Mouse (Mus musculus) brain, embryonic 18.5 days (tissue): Measurements from ENCODE around the gene Tmco2.
"Not testable (repeated sequence)": the region's sequence is repeated elsewhere in the genome, so short reads cannot be mapped to it uniquely, and the experiment has no call there.

ENCODE experiments used
- DNase-seq: peaks from one replicate; pipeline ENCODE4 v3.0.0-alpha.2; 2012; ENCODE audit warnings: low read depth, low spot score

The Tmco2 gene

GRCm38 (mm10) chr4:121109126-121109525 is at the start of gene Tmco2:
Gene Tmco2, minus strand, starts transcription at chr4:121109226.
- DNase-seq: no peak

GRCm38 (mm10) chr4:121103304-121103703 is 5.7 kb downstream of the Tmco2 start:
- DNase-seq: no peak

GRCm38 (mm10) chr4:121097650-121098378 is 11.2 kb downstream of the Tmco2 start, which contains the start of gene Zmpste24:
Gene Zmpste24, minus strand, starts transcription at chr4:121098241.
- peak; percentile 87 for DNase-seq

GRCm38 (mm10) chr4:121090211-121090610 is 18.8 kb downstream of the Tmco2 start:
- DNase-seq: no peak

DNA sequence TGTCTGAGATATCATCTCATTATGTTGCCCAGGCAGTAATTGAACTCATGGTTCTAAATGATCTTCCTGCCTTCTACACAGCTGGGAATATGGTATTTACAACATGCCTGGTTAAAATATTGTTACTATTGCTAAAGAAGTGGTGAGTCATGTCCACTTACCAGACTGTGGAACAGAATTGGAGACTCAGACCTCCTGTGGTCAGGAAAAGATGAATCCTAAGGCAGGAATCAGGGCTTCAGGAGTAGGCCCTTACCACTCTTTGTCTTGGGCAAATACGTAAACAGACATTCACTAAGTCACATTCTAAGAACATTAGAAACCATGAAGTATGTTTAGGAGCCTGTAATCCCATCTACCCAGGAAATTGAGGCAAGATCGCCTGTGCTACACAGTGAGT is 20.3 kb downstream of the Tmco2 start:
- no peak for DNase-seq

- DNase-seq: no peak
These were observed 24.5 kb downstream of the Tmco2 start for GRCm38 (mm10) chr4:121084506-121084905.

DNA sequence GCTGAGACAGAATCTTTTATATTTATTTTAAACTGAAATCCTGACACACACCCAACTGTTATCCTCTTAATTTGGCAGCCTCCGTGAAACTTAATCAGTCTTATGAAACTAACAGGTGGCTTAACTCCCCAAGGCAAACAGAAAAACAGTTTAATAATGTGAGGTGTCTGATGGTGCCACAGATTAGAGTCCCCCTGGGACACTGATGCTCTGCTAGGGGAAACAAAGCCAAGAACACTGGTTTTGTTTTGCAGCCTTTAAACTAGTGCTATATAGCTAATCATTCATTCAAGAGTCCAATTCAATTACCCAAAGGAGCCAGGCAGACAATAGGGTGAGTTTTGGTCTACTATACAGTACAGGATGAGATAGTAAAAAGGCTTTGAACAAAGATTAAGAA is 28.6 kb downstream of the Tmco2 start:
- no peak for DNase-seq

- no peak for DNase-seq
These were observed 30.9 kb downstream of the Tmco2 start for GRCm38 (mm10) chr4:121077915-121078646.

DNA sequence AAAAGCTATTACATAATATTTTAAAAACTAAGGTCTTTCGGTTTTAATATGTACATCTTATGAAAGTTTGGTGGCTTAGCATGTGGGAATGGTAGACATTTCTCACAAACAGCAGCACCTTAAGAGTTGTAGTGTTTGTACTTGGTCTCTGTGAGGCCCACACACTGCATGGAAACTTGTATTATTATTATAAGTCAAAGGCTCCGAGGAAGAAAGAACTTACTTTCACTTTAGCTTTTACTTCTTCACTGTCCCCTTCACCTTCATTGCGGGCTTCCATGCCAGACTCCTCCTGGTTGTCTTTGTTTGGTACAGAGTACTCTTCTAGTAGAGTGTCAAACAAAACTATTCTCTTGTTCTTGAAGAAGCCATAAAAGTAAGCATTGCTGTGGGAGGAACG is 34.8 kb downstream of the Tmco2 start:
- DNase-seq: no peak

DNA sequence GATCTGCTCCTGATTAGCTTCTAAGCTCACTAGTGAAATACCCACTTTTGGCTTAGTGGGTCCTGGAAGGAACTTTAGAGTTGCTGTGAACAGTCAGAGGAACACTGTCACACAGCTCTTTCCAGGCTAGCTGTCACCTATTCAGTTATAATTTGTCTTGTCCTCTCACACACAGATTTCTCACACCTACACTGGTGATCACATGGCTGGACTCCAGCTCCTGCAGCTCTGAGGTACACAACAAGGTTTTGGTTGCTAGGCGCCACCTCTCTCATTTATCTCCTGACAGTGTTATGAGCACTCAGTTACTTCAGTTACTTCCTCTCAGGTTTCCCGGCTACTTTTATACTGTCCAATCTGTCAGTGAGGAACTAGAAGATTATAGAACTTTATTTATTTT is 43.7 kb downstream of the Tmco2 start:
- no peak for DNase-seq

DNA sequence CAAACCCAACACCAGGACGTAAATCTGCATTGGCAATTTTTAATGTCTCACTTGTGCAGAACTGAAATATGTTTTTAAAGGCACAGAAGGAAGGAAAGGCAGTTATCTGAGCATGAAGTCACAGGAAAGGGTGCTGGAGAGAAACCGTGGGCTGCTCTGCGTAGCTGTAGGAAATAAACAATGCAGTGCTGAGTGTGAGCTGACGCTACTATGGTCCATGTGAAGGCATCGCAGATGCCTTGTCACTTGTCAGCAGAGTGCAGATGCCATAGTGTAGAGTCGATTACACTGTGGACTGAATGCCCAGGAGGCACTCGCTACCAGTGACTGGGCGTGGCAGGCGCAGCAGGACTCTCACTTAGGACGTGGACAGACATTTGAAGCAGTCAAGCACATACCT is 49.8 kb downstream of the Tmco2 start:
- not testable (repeated sequence) for DNase-seq

- no peak for DNase-seq
These were observed 52.0 kb downstream of the Tmco2 start for GRCm38 (mm10) chr4:121057032-121057431.

DNA sequence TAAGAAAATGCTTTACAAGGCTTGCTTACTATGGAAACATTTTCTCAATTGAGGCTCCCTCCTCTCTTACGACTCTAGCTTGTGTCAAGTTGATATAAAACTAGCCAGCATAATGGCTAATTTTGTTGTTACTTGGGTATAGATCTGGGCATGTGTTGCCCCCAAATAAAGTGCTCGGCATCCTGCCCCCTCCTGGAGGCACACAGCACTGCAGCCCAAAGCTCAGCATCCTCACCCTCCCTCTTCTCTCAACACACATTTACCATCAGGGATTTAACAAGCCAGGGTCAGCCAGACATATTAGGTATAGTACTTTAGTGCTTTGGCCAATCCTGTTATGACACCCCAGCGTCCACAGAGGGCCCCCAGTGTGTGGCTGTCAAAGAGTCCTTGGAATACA is 52.7 kb downstream of the Tmco2 start:
- DNase-seq: no peak
